Mouse (Mus musculus): ENCODE measurements around the gene Scd2. TPM values are rescaled to one million over a fixed set of nuclear protein-coding genes. Genes with fewer than 3 reads are reported as not detected.
A peak's percentile ranks its signal among the peaks of the same experiment; 100 is the strongest.
"Not testable (repeated sequence)": the region's sequence is repeated elsewhere in the genome, so short reads cannot be mapped to it uniquely, and the experiment has no call there.

Scd2 gene
- polyA plus RNA-seq, 1 experiment from 2014 or later, result 266 TPM

DNA sequence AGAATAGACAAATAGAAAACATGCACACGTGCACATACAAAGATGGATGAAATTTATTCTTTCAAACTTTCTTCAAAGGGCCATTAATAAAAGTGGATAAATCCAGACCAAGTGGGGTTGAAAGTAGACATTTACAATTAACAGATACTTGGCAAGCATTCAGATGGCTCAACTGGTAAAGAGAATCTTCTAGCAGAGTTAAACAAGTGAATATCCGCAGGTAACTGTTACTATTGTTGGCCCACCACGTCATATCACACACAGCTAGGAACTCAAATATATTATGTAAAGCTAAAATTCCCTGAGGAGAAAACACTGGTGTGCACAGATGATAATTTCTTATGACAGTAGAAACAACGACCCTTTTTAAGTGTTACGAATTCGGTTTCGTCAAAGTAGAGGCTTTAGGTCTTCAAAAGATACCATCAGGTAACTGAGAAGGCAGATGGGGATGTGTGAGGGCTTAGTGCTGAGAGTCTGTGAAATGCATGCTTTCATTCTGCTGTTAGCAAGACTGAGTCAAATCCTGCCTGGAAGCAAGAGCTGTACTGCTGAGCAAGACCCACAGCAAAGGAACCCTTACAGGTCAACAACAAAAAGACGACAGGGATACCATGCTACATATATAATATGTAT is 15.3 kb downstream of the Scd2 start:
- Histone ChIP-seq H3K9ac (no peak overlapping the region), H3K27ac (no peak overlapping the region), H3K4me3 (replicated peaks) (no peak overlapping the region), H3K36me3 (peaks cover 42% of the 10 kb centered on the region), H3K4me2 (no peak overlapping the region), H3K4me1 (no peaks in the 10 kb centered on the region; the same call in 1 of the 2 replicates), H3K27me3 (replicated peaks) (no peaks in the 10 kb centered on the region), H3K9me3 (no peaks in the 10 kb centered on the region)
- no peak for ATAC-seq (ENCODE audit: insufficient read depth, low FRiP score, low read depth)
- 73% methylated on average over 8 of the region's 8 CpGs for WGBS

- peaks cover 34% of the 10 kb centered on the region for H3K36me3 ChIP-seq
- no peaks in the 10 kb centered on the region for H3K27me3 ChIP-seq (replicated peaks)
- no peak overlapping the region for H3K4me3 ChIP-seq (replicated peaks)
- no peak for ATAC-seq (ENCODE audit: insufficient read depth, low FRiP score, low read depth)
- no peaks in the 10 kb centered on the region for H3K9me3 ChIP-seq
- no peak overlapping the region for H3K27ac ChIP-seq
- no peak overlapping the region for H3K9ac ChIP-seq
- 81% methylated on average over 12 of the region's 12 CpGs for WGBS
- peaks cover 4% of the 10 kb centered on the region for H3K4me1 ChIP-seq
- H3K4me2 ChIP-seq, result no peak overlapping the region
Observed at GRCm38 (mm10) chr19:44309351-44310154, 16.1 kb downstream of the Scd2 start.

- WGBS, result 79% methylated on average over 1 of the region's 1 CpGs
- not testable (repeated sequence) for H3K9ac ChIP-seq; H3K27ac ChIP-seq; ATAC-seq (ENCODE audit: insufficient read depth, low FRiP score, low read depth); H3K4me1 ChIP-seq; H3K4me2 ChIP-seq; H3K4me3 ChIP-seq (replicated peaks); H3K27me3 ChIP-seq (replicated peaks); H3K9me3 ChIP-seq
- peaks cover 28% of the 10 kb centered on the region for H3K36me3 ChIP-seq
Observed at GRCm38 (mm10) chr19:44310155-44310575, 16.7 kb downstream of the Scd2 start.

GRCm38 (mm10) chr19:44310814-44311213 is 17.3 kb downstream of the Scd2 start:
- Histone ChIP-seq H3K9ac (no peak overlapping the region), H3K27me3 (replicated peaks) (no peaks in the 10 kb centered on the region), H3K4me2 (no peak overlapping the region), H3K4me3 (replicated peaks) (no peak overlapping the region), H3K9me3 (no peaks in the 10 kb centered on the region), H3K4me1 (peaks cover 4% of the 10 kb centered on the region), H3K36me3 (peaks cover 22% of the 10 kb centered on the region; the same call in 1 of the 2 replicates), H3K27ac (no peak overlapping the region)
- 50% methylated on average over 5 of the region's 5 CpGs for WGBS
- ATAC-seq (ENCODE audit: insufficient read depth, low FRiP score, low read depth), result no peak

- H3K9me3 ChIP-seq, result no peaks in the 10 kb centered on the region
- H3K4me1 ChIP-seq, result peaks cover 4% of the 10 kb centered on the region
- H3K36me3 ChIP-seq, result peaks cover 22% of the 10 kb centered on the region; the same call in 1 of the 2 replicates
- H3K27ac ChIP-seq, result no peak overlapping the region
- no peak overlapping the region for H3K4me2 ChIP-seq
- no peaks in the 10 kb centered on the region for H3K27me3 ChIP-seq (replicated peaks)
- H3K9ac ChIP-seq, result no peak overlapping the region
- WGBS, result 68% methylated on average over 8 of the region's 8 CpGs
- no peak overlapping the region for H3K4me3 ChIP-seq (replicated peaks)
- ATAC-seq (ENCODE audit: insufficient read depth, low FRiP score, low read depth), result no peak
Observed at GRCm38 (mm10) chr19:44311306-44312006, 18.0 kb downstream of the Scd2 start.

DNA sequence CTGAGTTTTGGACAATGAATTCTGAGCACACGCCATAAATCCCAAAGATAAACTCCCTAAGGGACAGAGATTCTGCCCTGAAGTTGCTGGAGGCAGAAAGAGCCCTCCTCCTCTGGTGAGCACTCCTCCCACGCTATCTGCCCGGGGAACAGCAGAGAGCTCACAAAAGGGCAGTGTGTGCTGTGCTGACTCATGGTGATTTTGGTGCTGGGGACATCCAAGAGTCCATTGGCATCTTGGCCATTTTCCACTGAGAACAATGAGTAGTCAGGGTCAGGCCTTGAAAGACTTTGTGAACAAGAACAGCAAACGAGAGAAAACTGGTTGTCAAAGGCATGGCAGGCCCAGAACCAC is 18.5 kb downstream of the Scd2 start:
- Histone ChIP-seq H3K36me3 (peaks cover 19% of the 10 kb centered on the region; the same call in 1 of the 2 replicates), H3K4me1 (peaks cover 4% of the 10 kb centered on the region), H3K27ac (no peak overlapping the region), H3K4me2 (no peak overlapping the region), H3K9me3 (no peaks in the 10 kb centered on the region), H3K27me3 (replicated peaks) (no peaks in the 10 kb centered on the region), H3K4me3 (replicated peaks) (no peak overlapping the region), H3K9ac (no peak overlapping the region)
- WGBS, result 33% methylated on average over 4 of the region's 4 CpGs
- ATAC-seq (ENCODE audit: insufficient read depth, low FRiP score, low read depth), result no peak

DNA sequence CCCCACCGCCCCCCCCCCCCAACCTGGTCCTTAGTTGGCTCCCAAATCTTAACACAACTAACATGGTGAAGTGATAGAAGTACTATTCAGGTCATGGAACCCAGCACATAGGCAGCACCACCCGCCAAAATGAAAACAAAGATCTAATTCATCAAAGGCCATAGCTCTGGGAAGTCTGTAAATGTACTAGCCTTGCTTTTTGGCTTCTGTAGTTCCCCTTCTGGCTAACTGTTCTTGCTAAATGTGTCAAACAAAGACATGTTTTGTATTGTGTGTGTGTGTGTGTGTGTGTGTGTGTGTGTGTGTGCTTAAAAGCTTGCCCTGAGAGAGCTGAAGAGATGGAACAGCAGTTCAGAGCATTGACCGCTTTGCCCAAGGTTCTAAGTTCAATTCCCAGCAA is 19.6 kb downstream of the Scd2 start:
- no peak overlapping the region for H3K9ac ChIP-seq
- H3K36me3 ChIP-seq, result peaks cover 8% of the 10 kb centered on the region; the same call in 1 of the 2 replicates
- H3K9me3 ChIP-seq, result no peaks in the 10 kb centered on the region
- H3K4me1 ChIP-seq, result peaks cover 4% of the 10 kb centered on the region
- H3K27me3 ChIP-seq (replicated peaks), result no peaks in the 10 kb centered on the region
- H3K4me2 ChIP-seq, result no peak overlapping the region
- H3K4me3 ChIP-seq (replicated peaks), result no peak overlapping the region
- no peak overlapping the region for H3K27ac ChIP-seq
- WGBS, result 76% methylated on average over 3 of the region's 3 CpGs
- no peak for ATAC-seq (ENCODE audit: insufficient read depth, low FRiP score, low read depth)

- H3K4me1 ChIP-seq, result peaks cover 4% of the 10 kb centered on the region
- H3K9ac ChIP-seq, result peak overlapping the region; percentile 23; the same call in 1 of the 2 replicates
- H3K27ac ChIP-seq, result peak overlapping the region; percentile 86
- H3K4me2 ChIP-seq, result peak overlapping the region; percentile 83
- peak; percentile 91 for ATAC-seq (ENCODE audit: insufficient read depth, low FRiP score, low read depth)
- peak overlapping the region; percentile 50 for H3K4me3 ChIP-seq (replicated peaks)
- WGBS, result under 1% methylated on average over 18 of the region's 18 CpGs
- H3K9me3 ChIP-seq, result no peaks in the 10 kb centered on the region
- H3K36me3 ChIP-seq, result no peaks in the 10 kb centered on the region
- H3K27me3 ChIP-seq (replicated peaks), result no peaks in the 10 kb centered on the region
Observed at GRCm38 (mm10) chr19:44314327-44314759, 20.9 kb downstream of the Scd2 start.

- peak overlapping the region; percentile 50 for H3K4me3 ChIP-seq (replicated peaks)
- peak overlapping the region; percentile 86 for H3K27ac ChIP-seq
- ATAC-seq (ENCODE audit: insufficient read depth, low FRiP score, low read depth), result peak; percentile 67
- peak overlapping the region; percentile 83 for H3K4me2 ChIP-seq
- no peaks in the 10 kb centered on the region for H3K9me3 ChIP-seq
- H3K4me1 ChIP-seq, result peaks cover 4% of the 10 kb centered on the region
- no peaks in the 10 kb centered on the region for H3K36me3 ChIP-seq
- H3K9ac ChIP-seq, result 0 out of 2 replicates have a peak overlapping the region, but pooled peaks have one; percentile 23
- under 1% methylated on average over 11 of the region's 11 CpGs for WGBS
- no peaks in the 10 kb centered on the region for H3K27me3 ChIP-seq (replicated peaks)
Observed at GRCm38 (mm10) chr19:44314871-44315414, 21.5 kb downstream of the Scd2 start.

GRCm38 (mm10) chr19:44316752-44317315 is 23.4 kb downstream of the Scd2 start:
- no peak overlapping the region for H3K9ac ChIP-seq
- no peaks in the 10 kb centered on the region for H3K27me3 ChIP-seq (replicated peaks)
- peaks cover 4% of the 10 kb centered on the region for H3K4me1 ChIP-seq
- WGBS, result 50% methylated on average over 5 of the region's 5 CpGs
- no peaks in the 10 kb centered on the region for H3K36me3 ChIP-seq
- ATAC-seq (ENCODE audit: insufficient read depth, low FRiP score, low read depth), result no peak
- no peaks in the 10 kb centered on the region for H3K9me3 ChIP-seq
- no peak overlapping the region for H3K4me3 ChIP-seq (replicated peaks)
- no peak overlapping the region for H3K4me2 ChIP-seq
- no peak overlapping the region for H3K27ac ChIP-seq

DNA sequence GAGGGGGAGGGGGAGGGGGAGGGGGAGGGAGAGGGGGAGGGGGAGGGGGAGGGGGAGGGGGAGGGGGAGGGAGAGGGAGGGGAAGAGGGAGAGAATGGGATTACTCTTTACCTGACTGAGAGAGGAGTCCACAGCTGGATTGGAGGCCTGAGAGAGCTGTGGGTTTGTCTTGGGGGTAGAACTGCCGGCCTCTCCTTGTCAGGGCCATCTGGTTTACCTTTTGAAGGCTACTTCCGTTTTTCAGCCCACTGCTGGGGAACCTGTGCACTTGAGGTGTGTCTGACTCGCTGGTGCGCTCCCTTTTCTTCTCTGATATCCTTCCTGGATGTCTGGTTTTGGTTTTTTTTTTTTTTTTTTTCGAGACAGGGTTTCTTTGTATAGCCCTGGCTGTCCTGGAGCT is 23.9 kb downstream of the Scd2 start:
- Histone ChIP-seq H3K9ac (no peak overlapping the region), H3K27me3 (replicated peaks) (no peaks in the 10 kb centered on the region), H3K9me3 (no peaks in the 10 kb centered on the region), H3K4me1 (peaks cover 4% of the 10 kb centered on the region), H3K36me3 (no peaks in the 10 kb centered on the region), H3K4me2 (no peak overlapping the region), H3K4me3 (replicated peaks) (no peak overlapping the region), H3K27ac (no peak overlapping the region)
- ATAC-seq (ENCODE audit: insufficient read depth, low FRiP score, low read depth), result no peak
- WGBS, result 66% methylated on average over 5 of the region's 5 CpGs
